Mouse (Mus musculus): ENCODE results near the gene Bend7. TPM values are rescaled to one million over a fixed set of nuclear protein-coding genes. Genes with fewer than 3 reads are reported as not detected.

Bend7 gene
- polyA plus RNA-seq, 1 experiment from 2014 or later, result 2.0 TPM

GRCm38 (mm10) chr2:4736798-4737155 lies 19.1 kb downstream of the Bend7 start:
- no peak overlapping the region for H3K27ac ChIP-seq
- 89% methylated on average over 4 of the region's 4 CpGs for WGBS
- H3K4me3 ChIP-seq (replicated peaks), result no peak overlapping the region
- no peak for ATAC-seq (ENCODE audit: insufficient number of reproducible peaks, insufficient read depth, low FRiP score, low TSS enrichment, low read depth)
- H3K4me1 ChIP-seq (replicated peaks), result no peaks in the 10 kb centered on the region
- no peaks in the 10 kb centered on the region for H3K36me3 ChIP-seq
- no peaks in the 10 kb centered on the region for H3K9me3 ChIP-seq
- no peaks in the 10 kb centered on the region for H3K27me3 ChIP-seq
- no peak overlapping the region for H3K4me2 ChIP-seq
- no peak overlapping the region for H3K9ac ChIP-seq (replicated peaks)

- ATAC-seq (ENCODE audit: insufficient number of reproducible peaks, insufficient read depth, low FRiP score, low TSS enrichment, low read depth), result no peak
- WGBS, result 82% methylated on average over 6 of the region's 6 CpGs
- no peak overlapping the region for H3K4me2 ChIP-seq
- H3K36me3 ChIP-seq, result no peaks in the 10 kb centered on the region
- no peaks in the 10 kb centered on the region for H3K9me3 ChIP-seq
- H3K4me3 ChIP-seq (replicated peaks), result no peak overlapping the region
- H3K27ac ChIP-seq, result no peak overlapping the region
- H3K4me1 ChIP-seq (replicated peaks), result no peaks in the 10 kb centered on the region
- H3K27me3 ChIP-seq, result no peaks in the 10 kb centered on the region
- H3K9ac ChIP-seq (replicated peaks), result no peak overlapping the region
Measured at GRCm38 (mm10) chr2:4751918-4752317, 34.3 kb downstream of the Bend7 start.

- no peaks in the 10 kb centered on the region for H3K9me3 ChIP-seq
Measured at GRCm38 (mm10) chr2:4755716-4756115, 38.1 kb downstream of the Bend7 start.

GRCm38 (mm10) chr2:4757218-4757617 lies 39.6 kb downstream of the Bend7 start:
- no peaks in the 10 kb centered on the region for H3K9me3 ChIP-seq
- 81% methylated on average over 3 of the region's 3 CpGs for WGBS

More at GRCm38 (mm10) chr2:4755716-4756115, 38.1 kb downstream of the Bend7 start:
- no peak overlapping the region for H3K4me2 ChIP-seq
- 82% methylated on average over 8 of the region's 8 CpGs for WGBS
- H3K36me3 ChIP-seq, result no peaks in the 10 kb centered on the region
- H3K27ac ChIP-seq, result no peak overlapping the region
- H3K4me3 ChIP-seq (replicated peaks), result no peak overlapping the region
- no peaks in the 10 kb centered on the region for H3K27me3 ChIP-seq
- H3K9ac ChIP-seq (replicated peaks), result no peak overlapping the region
- H3K4me1 ChIP-seq (replicated peaks), result no peaks in the 10 kb centered on the region
- no peak for ATAC-seq (ENCODE audit: insufficient number of reproducible peaks, insufficient read depth, low FRiP score, low TSS enrichment, low read depth)

GRCm38 (mm10) chr2:4760741-4761140 lies 43.1 kb downstream of the Bend7 start:
- Histone ChIP-seq H3K36me3 (no peaks in the 10 kb centered on the region), H3K27ac (no peak overlapping the region), H3K9me3 (no peaks in the 10 kb centered on the region), H3K4me3 (replicated peaks) (no peak overlapping the region), H3K27me3 (no peaks in the 10 kb centered on the region), H3K4me2 (no peak overlapping the region), H3K4me1 (replicated peaks) (no peaks in the 10 kb centered on the region), H3K9ac (replicated peaks) (no peak overlapping the region)
- ATAC-seq (ENCODE audit: insufficient number of reproducible peaks, insufficient read depth, low FRiP score, low TSS enrichment, low read depth), result no peak
- 57% methylated on average over 5 of the region's 5 CpGs for WGBS

More at GRCm38 (mm10) chr2:4757218-4757617, 39.6 kb downstream of the Bend7 start:
- no peak for ATAC-seq (ENCODE audit: insufficient number of reproducible peaks, insufficient read depth, low FRiP score, low TSS enrichment, low read depth)
- H3K36me3 ChIP-seq, result no peaks in the 10 kb centered on the region
- no peak overlapping the region for H3K4me3 ChIP-seq (replicated peaks)
- no peak overlapping the region for H3K9ac ChIP-seq (replicated peaks)
- H3K27me3 ChIP-seq, result no peaks in the 10 kb centered on the region
- H3K4me2 ChIP-seq, result no peak overlapping the region
- H3K4me1 ChIP-seq (replicated peaks), result no peaks in the 10 kb centered on the region
- H3K27ac ChIP-seq, result no peak overlapping the region

GRCm38 (mm10) chr2:4761906-4762305 lies 44.3 kb downstream of the Bend7 start:
- Histone ChIP-seq H3K9ac (replicated peaks) (no peak overlapping the region), H3K4me3 (replicated peaks) (no peak overlapping the region), H3K36me3 (no peaks in the 10 kb centered on the region), H3K9me3 (no peaks in the 10 kb centered on the region), H3K27me3 (no peaks in the 10 kb centered on the region), H3K4me1 (replicated peaks) (no peaks in the 10 kb centered on the region), H3K27ac (no peak overlapping the region), H3K4me2 (no peak overlapping the region)
- 83% methylated on average over 5 of the region's 5 CpGs for WGBS
- no peak for ATAC-seq (ENCODE audit: insufficient number of reproducible peaks, insufficient read depth, low FRiP score, low TSS enrichment, low read depth)

- H3K9ac ChIP-seq (replicated peaks), result no peak overlapping the region
- H3K4me2 ChIP-seq, result no peak overlapping the region
- H3K9me3 ChIP-seq, result no peaks in the 10 kb centered on the region
- H3K27me3 ChIP-seq, result no peaks in the 10 kb centered on the region
- ATAC-seq (ENCODE audit: insufficient number of reproducible peaks, insufficient read depth, low FRiP score, low TSS enrichment, low read depth), result no peak
- no peaks in the 10 kb centered on the region for H3K4me1 ChIP-seq (replicated peaks)
- no peaks in the 10 kb centered on the region for H3K36me3 ChIP-seq
- H3K4me3 ChIP-seq (replicated peaks), result no peak overlapping the region
- H3K27ac ChIP-seq, result no peak overlapping the region
- WGBS, result 88% methylated on average over 3 of the region's 3 CpGs
Measured at GRCm38 (mm10) chr2:4764071-4764470, 46.4 kb downstream of the Bend7 start.

- Histone ChIP-seq H3K36me3 (no peaks in the 10 kb centered on the region), H3K4me3 (replicated peaks) (no peak overlapping the region), H3K4me2 (no peak overlapping the region), H3K9ac (replicated peaks) (no peak overlapping the region), H3K4me1 (replicated peaks) (no peaks in the 10 kb centered on the region), H3K27ac (no peak overlapping the region), H3K27me3 (no peaks in the 10 kb centered on the region), H3K9me3 (no peaks in the 10 kb centered on the region)
- WGBS, result 89% methylated on average over 2 of the region's 2 CpGs
- ATAC-seq (ENCODE audit: insufficient number of reproducible peaks, insufficient read depth, low FRiP score, low TSS enrichment, low read depth), result no peak
Measured at GRCm38 (mm10) chr2:4770376-4770775, 52.7 kb downstream of the Bend7 start.

GRCm38 (mm10) chr2:4773911-4774310 lies 56.3 kb downstream of the Bend7 start:
- H3K4me3 ChIP-seq (replicated peaks), result no peak overlapping the region
- H3K4me2 ChIP-seq, result no peak overlapping the region
- H3K9me3 ChIP-seq, result no peaks in the 10 kb centered on the region
- WGBS, result 93% methylated on average over 6 of the region's 6 CpGs
- no peak overlapping the region for H3K9ac ChIP-seq (replicated peaks)
- no peak for ATAC-seq (ENCODE audit: insufficient number of reproducible peaks, insufficient read depth, low FRiP score, low TSS enrichment, low read depth)
- H3K36me3 ChIP-seq, result no peaks in the 10 kb centered on the region
- no peaks in the 10 kb centered on the region for H3K27me3 ChIP-seq
- H3K27ac ChIP-seq, result no peak overlapping the region
- no peaks in the 10 kb centered on the region for H3K4me1 ChIP-seq (replicated peaks)

GRCm38 (mm10) chr2:4777291-4777690 lies 59.7 kb downstream of the Bend7 start:
- no peak overlapping the region for H3K4me2 ChIP-seq
- H3K4me1 ChIP-seq (replicated peaks), result no peaks in the 10 kb centered on the region
- H3K9ac ChIP-seq (replicated peaks), result no peak overlapping the region
- H3K36me3 ChIP-seq, result no peaks in the 10 kb centered on the region
- H3K27ac ChIP-seq, result no peak overlapping the region
- H3K9me3 ChIP-seq, result no peaks in the 10 kb centered on the region
- no peaks in the 10 kb centered on the region for H3K27me3 ChIP-seq
- ATAC-seq (ENCODE audit: insufficient number of reproducible peaks, insufficient read depth, low FRiP score, low TSS enrichment, low read depth), result no peak
- 89% methylated on average over 8 of the region's 8 CpGs for WGBS
- no peak overlapping the region for H3K4me3 ChIP-seq (replicated peaks)

GRCm38 (mm10) chr2:4781641-4782040 lies 64.0 kb downstream of the Bend7 start:
- no peak for ATAC-seq (ENCODE audit: insufficient number of reproducible peaks, insufficient read depth, low FRiP score, low TSS enrichment, low read depth)
- WGBS, result 85% methylated on average over 3 of the region's 3 CpGs

GRCm38 (mm10) chr2:4782401-4782800 lies 64.8 kb downstream of the Bend7 start:
- H3K27ac ChIP-seq, result no peak overlapping the region
- H3K4me2 ChIP-seq, result no peak overlapping the region
- no peak overlapping the region for H3K4me3 ChIP-seq (replicated peaks)
- no peaks in the 10 kb centered on the region for H3K27me3 ChIP-seq
- no peaks in the 10 kb centered on the region for H3K4me1 ChIP-seq (replicated peaks)
- H3K9ac ChIP-seq (replicated peaks), result no peak overlapping the region
- 85% methylated on average over 4 of the region's 4 CpGs for WGBS
- no peaks in the 10 kb centered on the region for H3K9me3 ChIP-seq
- no peaks in the 10 kb centered on the region for H3K36me3 ChIP-seq
- ATAC-seq (ENCODE audit: insufficient number of reproducible peaks, insufficient read depth, low FRiP score, low TSS enrichment, low read depth), result no peak

More at GRCm38 (mm10) chr2:4781641-4782040, 64.0 kb downstream of the Bend7 start:
- Histone ChIP-seq H3K4me1 (replicated peaks) (no peaks in the 10 kb centered on the region), H3K27me3 (no peaks in the 10 kb centered on the region), H3K27ac (no peak overlapping the region), H3K9me3 (no peaks in the 10 kb centered on the region), H3K4me2 (no peak overlapping the region), H3K4me3 (replicated peaks) (no peak overlapping the region), H3K9ac (replicated peaks) (no peak overlapping the region), H3K36me3 (no peaks in the 10 kb centered on the region)

All from limb, embryonic 12.5 days (tissue).